Mouse (Mus musculus) CD4-positive, CD25-positive, alpha-beta regulatory T cell, adult 4 months (primary cell): ENCODE measurements around the gene Sspn. TPM values are rescaled to one million over a fixed set of nuclear protein-coding genes. Genes with fewer than 3 reads are reported as not detected.
A peak's percentile ranks its signal among the peaks of the same experiment; 100 is the strongest.

Experiments
- ATAC-seq: one replicate; pipeline ENCODE4 v1.8.0; 2017
- polyA plus RNA-seq, 2 experiments: library from polyadenylated mRNA; unstranded; fragments of 100-300 nt; shearing (Covaris generic); gene quantifications; one replicate each; pipeline ENCODE4 v1.2.1; 2017

The Sspn gene
- polyA plus RNA-seq, 2 experiments from 2014 or later: not detected

DNA sequence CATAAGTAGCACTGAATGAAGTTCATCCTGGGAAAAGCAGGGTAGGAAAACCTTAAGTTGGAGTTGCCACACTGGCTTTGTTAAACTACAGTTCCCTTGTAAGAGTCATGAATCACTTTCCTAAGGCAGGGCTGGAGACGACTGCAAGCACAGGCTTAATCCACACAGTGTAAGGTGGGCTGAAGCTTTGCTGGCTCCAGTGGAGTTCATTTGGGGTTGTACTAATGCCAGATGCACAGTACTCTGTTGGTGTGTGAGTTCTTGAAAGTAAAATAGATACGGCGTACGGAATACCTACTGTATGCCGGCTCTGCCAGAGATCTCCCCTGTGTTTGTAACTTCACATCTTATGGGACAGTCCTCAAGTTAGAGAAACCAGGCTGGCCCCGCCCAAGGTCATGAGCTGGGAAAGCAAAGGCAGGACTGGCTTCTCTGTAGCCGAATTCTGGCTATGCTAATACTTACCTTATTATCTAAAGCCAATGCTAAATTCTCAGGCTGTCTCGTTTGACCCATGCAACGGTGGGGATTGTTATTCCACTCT, 3.3 kb downstream of the Sspn start:
- ATAC-seq: no peak

DNA sequence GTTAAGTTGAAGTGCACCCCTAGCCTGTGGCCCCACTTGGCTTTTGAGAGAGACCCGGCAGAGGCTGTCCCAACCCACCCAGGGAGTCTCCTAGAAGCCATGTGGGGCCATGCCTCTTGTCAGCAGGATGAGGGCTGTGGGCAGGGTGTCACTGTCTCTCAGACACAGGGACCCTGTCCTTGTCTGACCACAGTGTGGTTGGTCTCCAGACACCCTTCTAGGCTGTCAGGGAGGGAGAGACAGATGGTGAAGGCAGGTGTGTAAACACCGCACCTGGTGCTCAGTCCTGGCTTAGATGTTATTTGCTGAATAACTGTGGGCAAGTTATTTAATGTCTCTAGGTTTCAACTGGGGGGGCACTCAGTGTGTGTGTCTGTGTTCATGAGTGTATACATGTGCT, 4.5 kb downstream of the Sspn start:
- no peak for ATAC-seq

DNA sequence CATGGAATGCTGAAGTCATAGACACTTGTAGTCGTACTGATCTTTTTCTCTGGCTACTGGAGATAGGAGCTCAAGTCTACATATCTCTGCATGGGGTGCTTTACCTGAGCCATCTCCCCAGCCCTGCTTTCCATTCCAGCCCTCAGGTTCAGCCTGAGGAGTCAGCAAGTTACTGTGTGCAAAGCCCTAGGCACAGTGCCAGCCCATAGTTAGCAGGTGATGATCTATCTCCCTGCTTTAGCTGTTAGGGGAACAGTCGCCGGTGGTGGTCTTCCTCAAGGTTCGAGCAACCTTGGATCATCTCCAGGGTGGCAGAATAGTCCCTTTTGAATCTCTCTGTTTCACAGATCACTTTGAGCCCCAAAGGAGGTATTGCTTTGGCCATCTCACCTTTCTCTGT, 5.1 kb downstream of the Sspn start:
- ATAC-seq: no peak

DNA sequence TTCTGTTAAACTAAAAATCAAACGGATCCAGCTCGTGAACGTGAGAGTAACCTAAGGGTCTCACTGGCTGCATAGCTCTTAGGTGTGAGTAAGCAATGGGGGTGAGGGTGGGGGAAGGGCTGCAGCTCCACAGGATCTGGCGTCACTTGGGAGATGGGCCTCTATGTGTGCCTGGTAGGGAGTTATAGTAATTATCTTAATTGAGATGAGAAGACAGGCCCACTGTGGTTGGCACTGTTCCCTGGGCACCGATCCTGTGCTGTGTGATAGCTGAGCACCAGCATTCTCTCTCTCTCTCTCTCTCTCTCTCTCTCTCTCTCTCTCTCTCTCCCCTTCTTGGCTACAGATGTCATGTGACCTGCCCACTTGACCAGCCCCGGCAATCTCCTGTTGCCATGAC, 9.4 kb downstream of the Sspn start:
- ATAC-seq: no peak

DNA sequence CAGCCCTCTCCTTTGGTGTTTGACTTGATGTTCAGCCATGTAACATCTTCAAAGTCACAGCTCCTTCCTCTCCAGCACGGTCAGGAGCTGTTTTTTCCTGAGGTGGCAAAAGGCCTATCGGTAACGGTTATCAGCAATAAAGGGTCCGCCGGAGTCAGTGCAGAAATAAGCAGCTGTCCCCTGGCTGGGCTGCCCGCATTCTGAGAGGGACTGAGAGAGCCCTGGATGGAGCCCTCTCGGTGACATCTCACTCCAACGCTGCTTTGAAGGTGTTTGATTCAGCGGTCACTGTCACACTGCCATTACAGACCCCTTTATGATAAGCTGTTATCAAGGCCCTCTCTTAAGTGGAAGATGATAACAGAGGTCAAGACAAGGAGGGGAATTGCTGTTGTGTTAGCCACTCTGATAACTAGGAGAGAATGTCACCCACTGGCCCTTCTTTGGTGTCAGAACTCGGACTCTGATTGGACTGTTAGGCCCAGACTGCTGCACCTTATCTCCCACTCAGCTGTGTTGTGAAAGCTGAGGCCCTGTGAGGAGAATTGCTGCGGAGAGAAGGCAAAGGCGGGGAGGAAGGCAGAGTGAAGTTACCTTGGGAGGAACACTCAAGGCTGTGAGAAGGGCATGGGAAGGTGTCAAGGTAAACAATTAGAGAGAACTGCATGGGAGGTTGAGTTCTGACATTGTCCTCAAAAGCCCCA, 11.0 kb downstream of the Sspn start:
- ATAC-seq: no peak

DNA sequence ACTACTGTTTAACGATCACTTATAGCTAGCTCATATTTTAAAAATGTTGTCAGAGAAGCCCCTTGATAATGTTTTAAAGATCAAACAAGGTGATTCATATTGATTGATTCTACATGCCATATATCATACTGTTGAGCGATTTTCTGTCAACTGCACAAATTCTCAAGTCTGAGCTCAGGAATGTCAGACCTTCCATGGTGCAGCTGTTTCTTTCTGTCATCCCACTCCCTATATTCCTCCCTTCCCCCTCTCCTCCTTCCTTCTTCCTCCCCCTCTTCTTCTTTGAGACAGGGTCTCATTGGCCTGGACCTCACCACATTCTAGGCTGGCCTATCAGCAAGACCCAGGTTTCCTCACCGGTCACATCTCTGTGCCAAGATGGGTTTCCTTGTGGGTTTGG, 12.0 kb downstream of the Sspn start:
- no peak for ATAC-seq

DNA sequence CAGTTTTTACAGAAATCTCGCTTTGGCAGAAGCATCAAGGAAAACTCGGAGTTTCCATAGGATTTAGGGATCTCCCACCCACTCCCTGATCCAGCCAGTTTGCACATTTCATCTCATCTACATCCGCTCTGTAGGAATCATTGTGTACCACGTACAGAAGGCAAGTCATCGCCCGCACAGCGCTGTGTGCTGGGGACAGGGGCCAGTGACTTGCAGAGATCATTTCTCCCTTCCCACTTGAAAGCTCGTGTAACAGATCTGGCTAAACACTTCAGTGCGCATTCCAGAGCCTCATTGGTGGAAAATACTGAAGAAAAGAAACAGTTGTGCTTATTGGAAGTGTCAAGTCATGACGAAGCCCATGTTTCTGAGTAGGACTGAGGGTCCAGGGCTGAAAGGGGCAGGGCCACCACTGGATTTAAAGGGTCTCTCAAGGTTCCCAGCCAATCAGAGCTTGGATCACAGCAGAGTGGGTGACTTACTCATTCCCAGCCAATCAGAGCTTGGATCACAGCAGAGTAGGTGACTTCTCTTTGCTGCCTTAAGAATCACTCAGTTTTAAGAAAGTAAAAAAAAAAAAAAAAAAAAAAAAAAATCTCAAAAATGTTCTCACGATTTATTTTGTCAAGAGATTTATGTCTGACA, 14.4 kb downstream of the Sspn start:
- no peak for ATAC-seq

DNA sequence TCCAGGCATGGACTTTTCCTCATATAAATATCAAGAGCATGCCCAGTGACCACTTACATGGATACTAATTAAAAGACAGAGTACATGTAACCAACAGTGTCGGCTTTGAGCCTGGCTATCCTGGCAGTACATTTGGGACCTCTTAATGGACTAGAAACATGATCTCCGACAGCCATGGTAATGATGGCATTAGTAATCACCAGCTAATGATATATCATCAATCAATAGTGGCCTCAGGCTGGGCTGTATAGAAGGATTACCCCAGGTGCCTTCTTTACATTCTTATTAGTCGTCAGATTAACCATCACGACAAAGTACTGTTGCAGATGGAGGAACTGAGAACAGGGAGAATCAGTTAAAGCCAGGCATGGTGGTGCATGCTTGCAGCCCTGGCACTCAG, 17.6 kb downstream of the Sspn start:
- no peak for ATAC-seq

DNA sequence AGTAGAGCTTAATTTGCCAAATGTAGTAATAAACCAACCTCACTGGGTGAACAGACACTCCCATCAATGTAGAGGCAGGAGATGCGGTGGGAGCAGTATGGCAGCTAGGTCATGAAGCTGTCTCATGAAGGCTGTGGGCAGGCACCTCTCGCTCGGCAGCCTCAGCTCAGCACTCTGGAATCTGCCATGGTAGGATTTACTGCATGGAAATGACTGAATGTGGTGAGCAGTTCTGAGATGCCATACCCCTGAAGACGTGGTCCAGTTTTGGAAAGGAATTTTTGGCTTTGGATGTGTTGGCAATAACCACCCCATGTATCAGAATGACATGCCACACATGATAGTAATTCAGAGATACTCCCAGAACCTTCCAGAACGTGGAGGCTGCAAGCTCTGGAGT, 19.2 kb downstream of the Sspn start:
- no peak for ATAC-seq

DNA sequence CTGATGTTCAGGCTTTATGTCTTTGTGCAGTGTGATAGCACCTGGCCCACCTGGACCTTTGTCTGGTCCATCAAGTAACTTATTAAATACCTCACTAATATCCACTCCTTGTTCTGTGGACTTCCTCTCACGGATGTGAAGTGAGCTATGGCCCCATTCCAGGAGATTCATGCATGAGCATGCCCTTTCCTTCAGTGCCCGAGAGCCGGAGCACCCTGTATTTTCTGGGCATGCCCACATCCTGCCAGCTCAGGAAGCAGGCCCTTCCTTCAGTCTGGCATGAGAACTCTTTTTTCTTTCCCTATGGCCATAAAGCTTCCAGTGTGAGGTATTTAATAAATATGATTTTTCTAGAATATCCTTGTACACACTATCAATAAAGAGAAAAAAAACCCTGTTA, 21.2 kb downstream of the Sspn start:
- no peak for ATAC-seq

DNA sequence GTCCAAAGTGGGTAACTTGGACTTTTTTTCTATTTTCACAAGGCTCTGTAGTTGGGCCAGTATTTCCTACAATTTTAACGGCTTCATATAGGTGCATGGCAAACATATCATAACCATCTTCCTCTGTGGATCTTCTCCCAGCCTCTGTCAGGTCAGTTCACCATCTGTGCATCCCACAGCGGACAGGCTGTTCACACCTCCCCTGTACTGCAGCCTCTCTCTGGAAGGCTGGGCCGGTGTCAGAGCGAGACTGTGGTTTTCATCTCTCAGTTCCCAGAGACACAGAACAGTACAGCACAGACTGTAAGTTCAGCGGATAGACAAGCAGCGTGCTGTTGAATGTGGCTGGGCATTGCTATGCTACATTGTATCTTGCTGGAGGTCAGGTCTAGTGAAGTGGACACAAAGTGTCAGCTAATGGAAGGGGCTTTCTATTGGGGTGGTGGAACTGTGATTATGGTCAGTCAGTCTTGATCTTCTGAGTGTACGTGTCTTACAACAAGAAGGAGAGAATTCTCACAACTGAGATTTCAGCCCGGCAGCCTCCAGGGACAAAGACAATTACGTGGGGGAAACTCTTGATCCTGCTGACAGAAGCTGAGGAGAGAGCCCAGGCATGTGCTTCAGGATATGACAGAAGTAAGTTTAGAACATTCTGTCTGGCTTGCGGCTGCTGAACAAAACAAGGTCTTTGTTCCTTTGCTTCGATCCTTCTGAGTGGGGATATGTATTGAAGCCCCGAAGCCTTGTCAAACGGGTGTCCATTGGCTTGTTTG, 21.9 kb downstream of the Sspn start:
- ATAC-seq: no peak

DNA sequence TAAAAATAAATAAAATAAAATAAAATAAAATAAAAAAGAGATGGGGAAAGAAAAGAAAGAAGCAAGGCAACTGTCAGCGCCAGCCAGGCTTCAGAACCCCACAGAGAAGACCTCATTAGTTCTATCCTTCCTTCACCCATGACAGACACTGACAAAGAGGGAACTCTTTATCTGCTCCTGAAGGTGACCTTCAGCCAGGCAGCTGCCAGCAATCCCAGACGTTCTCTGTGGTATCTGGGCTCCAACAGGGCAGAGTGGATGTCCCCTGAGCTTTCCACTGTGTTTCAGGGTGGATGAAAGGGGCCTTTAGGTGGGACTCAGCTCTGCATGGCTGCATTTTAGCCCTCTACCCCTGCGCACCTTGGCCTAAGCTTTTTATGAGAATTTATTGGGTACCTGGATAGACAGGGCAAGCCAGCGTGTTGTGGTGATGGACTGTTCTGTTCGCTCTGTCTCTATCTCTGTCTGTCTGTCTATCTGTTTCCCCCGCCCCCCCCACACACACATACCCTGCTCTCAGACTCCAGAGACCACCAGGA, 26.1 kb downstream of the Sspn start:
- no peak for ATAC-seq

DNA sequence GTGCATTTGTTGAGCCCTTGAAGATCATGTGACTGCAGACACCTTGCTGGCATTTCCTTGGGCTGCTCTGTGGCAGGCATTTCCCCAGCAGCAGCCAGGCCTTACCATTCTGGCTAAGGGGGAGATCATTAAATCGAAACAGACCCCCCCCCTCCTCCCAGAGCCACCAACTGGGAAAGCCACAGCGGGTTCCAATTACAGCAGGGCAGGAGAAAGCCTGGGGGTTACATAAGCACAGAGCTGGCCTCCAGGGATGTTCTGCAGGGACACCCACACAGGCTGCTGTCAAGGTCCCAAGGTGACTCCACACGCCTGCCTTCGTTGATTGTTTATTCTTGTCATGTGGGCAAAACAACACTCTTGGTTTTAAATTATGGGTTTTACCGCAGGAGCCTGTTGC, 26.6 kb downstream of the Sspn start:
- no peak for ATAC-seq

DNA sequence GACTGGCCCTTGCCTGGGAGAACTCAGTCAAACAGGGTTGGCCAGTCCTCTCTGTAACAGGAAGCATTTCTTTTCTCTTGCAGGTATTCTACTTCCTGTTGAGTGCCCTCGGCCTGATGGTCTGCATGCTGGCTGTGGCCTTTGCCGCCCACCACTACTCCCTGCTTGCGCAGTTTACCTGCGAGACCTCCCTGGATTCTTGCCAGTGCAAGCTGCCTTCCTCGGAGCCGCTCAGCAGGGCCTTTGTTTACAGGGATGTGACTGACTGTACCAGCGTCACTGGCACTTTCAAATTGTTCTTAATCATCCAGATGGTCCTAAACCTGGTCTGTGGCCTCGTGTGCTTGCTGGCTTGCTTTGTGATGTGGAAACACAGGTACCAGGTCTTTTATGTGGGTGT, 29.6 kb downstream of the Sspn start:
- no peak for ATAC-seq

DNA sequence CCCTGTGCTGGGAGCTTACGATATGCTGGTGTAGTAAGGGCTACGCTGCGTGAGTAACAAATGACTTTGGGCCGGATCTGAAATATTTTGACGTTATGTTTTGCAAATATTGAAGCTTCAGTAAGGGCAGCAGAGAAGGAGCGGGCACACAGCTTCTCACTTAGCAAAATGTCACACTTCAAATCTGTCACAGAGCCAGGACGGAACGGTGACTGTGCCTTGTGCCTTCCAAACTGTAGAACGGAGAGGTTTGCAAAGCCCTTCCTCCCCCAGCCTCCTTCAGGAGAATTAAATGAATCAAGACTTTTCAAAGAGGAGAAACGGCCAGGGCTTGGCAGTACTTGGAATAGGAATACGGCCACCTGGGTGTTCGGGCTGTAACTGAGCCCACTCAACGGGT, 32.5 kb downstream of the Sspn start:
- no peak for ATAC-seq

DNA sequence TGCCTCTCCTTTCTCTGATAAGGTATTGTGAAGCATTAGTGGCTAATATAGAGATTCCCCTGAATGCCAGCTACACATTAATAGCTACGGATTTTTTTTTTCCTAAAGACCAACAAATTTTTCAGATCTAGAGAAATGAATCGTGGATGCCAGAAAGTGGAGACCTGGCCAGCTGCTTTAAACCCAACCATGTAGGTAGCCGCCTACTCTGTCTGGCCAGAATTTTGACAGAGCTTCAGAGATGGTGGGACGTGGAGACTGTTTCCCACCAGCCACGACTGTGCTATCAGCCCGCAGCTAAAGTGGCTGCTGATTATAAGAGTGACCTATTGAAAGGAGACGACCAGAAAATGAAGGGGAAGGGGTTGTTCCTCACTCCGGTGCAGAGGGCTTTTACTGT, 36.3 kb downstream of the Sspn start:
- ATAC-seq: no peak

DNA sequence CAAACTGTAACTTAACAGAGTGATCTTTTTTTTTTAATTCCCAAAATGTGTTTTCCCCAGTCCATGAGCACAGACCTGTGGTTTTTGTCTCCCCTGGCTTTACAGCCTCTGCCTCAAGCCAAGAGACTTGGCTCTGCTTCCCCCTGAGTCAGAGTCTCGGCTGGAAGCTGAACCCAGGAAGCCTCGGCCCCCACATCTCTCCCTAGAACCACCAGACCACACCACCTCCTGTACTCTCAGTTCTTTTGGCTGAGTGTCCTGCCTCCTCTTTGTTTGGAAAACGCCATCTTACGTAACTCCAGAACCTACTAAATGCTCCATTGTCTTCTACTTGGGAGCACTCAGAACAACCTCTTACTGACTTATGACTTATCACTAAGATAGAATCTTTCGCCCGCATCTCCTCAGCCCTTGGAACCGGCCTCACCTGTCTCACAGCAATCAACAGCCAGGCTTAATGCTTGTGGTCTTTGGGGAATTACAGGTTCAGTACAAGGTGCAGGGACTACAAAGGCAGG, 36.9 kb downstream of the Sspn start:
- no peak for ATAC-seq

DNA sequence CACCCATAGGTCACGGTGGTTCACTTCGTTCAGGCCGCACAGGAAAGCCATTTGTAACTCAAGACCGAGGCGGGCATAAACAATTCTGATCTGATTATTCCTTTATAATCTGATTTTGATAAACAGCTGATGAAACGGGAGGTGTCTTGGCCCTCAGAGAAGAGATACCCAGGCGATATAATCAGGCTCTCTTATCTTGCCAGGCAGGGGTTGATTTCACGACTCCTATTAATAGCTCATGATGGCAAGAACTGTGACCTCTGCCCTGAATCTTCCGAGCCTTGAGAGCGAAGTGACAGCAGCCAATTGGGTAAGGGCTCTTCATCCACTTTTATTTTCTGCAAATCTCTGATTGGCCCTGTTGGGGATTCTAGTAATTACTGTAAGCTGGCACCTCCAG, 37.4 kb downstream of the Sspn start:
- no peak for ATAC-seq

DNA sequence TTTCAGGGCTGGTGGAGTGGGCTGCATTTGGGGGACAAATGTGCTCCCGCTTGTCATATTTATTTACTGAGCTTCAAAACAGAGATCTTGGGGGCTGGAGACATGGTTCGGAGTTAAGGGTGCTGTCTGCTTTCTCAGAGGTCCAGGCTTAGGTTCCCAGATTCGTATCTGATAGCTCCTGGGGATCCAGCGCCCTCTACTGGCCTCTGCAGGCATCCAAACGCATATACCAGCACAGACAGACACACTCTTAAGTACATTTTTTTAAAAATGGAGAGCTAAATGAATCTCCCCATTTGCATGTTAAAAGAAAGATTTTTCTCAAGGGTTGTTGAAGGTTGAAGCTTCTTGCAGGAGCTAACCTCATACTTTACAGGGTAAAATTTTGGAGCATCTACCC, 38.1 kb downstream of the Sspn start:
- no peak for ATAC-seq

DNA sequence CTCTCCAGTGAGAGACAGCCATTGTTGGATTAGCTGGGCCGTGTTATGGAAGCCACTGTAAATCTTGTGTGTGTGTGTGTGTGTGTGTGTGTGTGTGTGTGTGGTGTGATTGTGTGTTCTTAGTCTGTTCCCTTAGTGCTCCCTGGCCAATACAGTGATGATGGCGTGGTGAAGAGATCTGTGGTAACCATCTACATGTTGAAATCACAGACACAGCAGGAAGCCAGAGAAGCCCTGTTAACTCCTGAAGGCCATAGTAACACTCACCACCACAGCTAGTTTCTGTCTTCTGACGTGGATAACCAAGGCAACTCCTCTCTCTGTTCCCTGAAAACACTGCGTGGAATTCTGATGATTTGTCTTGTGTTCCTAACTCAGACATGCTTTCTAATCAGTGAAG, 40.7 kb downstream of the Sspn start:
- no peak for ATAC-seq

DNA sequence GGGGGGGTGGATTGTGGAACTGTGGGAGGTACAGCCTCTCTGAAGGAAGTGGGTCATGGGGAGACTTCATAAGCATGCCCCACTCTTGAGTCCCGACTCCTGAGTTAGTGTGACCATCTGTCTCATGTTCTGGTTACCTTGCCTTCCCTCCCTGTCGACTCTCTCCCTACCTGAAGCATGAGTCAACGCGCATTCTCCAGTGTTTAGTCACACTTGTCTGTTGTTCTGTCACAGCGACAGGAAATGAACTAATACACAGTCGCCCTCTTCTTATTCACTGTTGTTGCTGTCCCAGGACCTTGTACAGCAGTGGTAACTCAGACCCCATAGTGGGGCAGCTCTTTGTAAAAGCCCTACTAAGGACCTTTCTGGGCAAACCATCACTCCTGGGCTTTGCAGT, 41.4 kb downstream of the Sspn start:
- ATAC-seq: peak; percentile 39

DNA sequence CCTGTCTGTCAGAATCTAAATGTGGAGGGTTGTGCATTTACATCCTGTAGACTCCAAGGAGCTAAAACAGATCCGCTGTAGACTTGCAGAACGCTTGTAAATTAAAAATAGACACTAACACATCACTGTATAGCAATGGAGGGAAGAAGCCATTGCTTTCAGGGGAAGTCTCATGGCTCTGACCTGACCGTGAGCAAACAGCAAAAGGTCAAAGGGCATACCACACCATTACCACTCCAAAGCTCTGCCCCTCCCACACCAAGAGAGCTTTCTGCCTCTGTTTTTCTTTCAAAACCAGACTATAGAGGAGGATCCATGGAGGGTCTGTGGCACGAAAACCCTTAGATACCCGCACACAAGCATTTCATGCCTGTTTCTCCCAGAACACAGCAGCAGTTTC, 41.9 kb downstream of the Sspn start:
- no peak for ATAC-seq

DNA sequence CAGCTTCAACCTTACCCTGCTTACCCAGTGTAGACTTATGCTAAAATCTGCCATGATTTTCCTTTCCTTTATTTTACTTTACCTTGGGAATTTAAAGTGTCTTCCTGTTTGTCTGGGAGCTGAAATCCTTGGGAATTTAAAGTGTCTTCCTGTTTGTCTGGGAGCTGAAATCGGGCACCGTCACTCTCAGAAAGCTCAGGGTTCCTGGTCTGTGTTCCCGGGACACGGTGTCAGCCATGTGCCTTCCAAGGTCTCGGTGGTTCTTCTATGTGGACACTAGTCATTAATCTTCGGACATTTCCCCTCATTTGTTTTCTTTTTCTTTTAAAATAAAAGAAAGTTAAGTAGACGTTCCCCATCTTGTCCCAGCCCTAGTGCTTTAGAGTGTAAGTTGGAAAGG, 43.3 kb downstream of the Sspn start:
- no peak for ATAC-seq
